Mouse (Mus musculus): ENCODE measurements around the gene Lnpep. TPM values are rescaled to one million over a fixed set of nuclear protein-coding genes. Genes with fewer than 3 reads are reported as not detected.

Gene Lnpep
- polyA plus RNA-seq, 1 experiment from 2014 or later, result 8.0 TPM

DNA sequence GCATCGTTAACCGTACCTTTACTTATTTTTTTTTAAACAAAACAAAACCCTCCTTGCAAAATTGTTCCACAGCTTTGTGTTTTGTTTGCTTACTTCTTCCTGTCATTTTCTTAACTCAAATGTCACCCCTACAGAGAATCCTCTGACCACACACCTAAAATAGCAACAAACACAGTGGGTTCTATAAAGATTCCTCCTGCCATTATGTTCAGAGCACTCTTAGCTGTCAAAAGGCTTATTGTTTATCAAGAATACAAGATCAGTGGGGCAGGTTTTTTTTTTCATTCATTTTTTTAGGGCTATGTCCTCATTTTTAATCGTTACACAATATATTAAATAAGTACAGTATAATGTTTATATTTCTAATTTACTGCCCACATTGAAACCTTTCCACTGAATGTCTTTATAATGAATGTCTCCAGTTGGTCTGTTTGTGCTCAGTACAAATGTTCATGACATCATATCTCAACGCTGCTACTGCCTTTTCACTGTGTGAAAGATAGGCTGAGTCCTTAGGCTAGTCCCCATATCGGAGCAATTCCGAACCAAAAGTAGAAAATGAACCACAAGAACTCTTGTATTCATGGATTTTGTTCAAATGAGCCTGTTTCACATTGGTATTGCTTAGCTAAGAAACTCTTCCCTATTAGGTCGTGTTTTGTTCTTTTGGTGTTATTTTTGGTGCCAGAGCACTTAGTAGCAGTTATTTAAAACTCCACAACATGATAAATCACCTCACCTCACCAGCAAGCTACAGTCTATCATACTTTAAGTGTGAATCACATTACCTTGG is 1.2 kb upstream of the Lnpep start:
- H3K9me3 ChIP-seq, result no peaks in the 10 kb centered on the region
- WGBS, result 42% methylated on average over 7 of the region's 7 CpGs
- peak overlapping the region; percentile 79 for H3K4me2 ChIP-seq
- peak overlapping the region; percentile 100 for H3K27ac ChIP-seq (replicated peaks)
- H3K4me3 ChIP-seq, result peak overlapping the region; percentile 95
- ATAC-seq (ENCODE audit: low FRiP score, low read depth), result no peak
- H3K9ac ChIP-seq, result peak overlapping the region; percentile 100
- H3K4me1 ChIP-seq (replicated peaks), result peaks cover 22% of the 10 kb centered on the region
- H3K27me3 ChIP-seq, result no peaks in the 10 kb centered on the region
- no peaks in the 10 kb centered on the region for H3K36me3 ChIP-seq

DNA sequence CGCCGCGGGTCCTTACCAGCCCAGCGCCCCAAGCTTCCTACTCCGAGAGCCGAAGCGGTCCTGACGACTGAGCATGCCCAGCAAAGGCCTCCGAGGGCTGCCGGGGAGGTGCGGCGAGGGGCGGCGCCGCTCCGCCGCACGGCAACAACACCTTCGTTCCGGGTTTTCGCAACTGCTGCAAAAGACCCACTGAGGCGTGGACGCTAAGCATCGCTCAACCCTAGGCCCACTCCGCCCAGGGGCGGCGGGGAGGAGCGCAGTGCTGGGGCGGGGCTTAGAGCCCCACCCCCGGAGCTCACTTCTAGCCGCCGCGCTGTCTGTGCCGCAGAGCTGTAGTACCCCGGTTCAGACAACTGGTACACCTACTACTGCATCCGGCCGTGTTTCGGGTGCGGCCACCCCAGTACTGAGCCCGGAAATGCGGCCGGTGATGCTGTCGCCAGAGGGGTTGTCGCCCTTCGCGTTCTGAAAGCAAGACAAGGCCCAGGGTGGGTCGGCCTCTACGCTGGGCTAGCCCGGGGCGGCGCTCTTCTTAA is 361 bp downstream of the Lnpep start:
- H3K36me3 ChIP-seq, result no peaks in the 10 kb centered on the region
- peaks cover 22% of the 10 kb centered on the region for H3K4me1 ChIP-seq (replicated peaks)
- H3K27me3 ChIP-seq, result no peaks in the 10 kb centered on the region
- ATAC-seq (ENCODE audit: low FRiP score, low read depth), result peak; percentile 97
- peak overlapping the region; percentile 95 for H3K4me3 ChIP-seq
- H3K9ac ChIP-seq, result peak overlapping the region; percentile 100
- H3K9me3 ChIP-seq, result no peaks in the 10 kb centered on the region
- H3K4me2 ChIP-seq, result peak overlapping the region; percentile 79
- WGBS, result under 1% methylated on average over 51 of the region's 51 CpGs
- H3K27ac ChIP-seq (replicated peaks), result peak overlapping the region; percentile 100

DNA sequence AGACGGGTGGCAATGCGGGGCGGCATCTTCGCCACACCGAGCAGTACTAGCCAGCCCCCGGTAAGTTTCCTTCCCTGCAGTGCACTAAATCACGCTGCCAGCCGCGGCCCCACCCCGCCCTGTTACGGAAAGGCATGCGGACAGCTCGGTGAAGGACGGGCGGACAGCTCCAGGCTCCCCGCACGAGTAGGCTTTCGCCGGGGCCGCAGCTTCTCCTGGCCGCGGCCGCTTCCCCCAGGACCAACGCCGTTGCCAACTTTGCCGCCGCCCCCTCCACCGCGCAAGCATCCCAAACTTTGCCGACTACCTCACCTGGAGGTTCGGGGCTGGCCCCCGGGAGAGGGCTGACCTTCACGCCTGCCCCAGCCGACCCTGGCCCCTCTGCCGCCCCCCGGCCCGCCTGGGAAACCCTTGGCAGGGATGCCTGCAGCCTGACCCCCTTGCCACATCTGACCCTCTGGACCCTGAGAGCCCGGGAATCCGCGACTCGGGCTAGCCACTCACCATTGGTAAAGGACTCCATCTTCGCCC is 895 bp downstream of the Lnpep start:
- Histone ChIP-seq H3K4me1 (replicated peaks) (peaks cover 22% of the 10 kb centered on the region), H3K4me2 (peak overlapping the region; percentile 79), H3K9me3 (no peaks in the 10 kb centered on the region), H3K27ac (replicated peaks) (peak overlapping the region; percentile 100), H3K9ac (peak overlapping the region; percentile 100), H3K4me3 (peak overlapping the region; percentile 95), H3K27me3 (no peaks in the 10 kb centered on the region), H3K36me3 (no peaks in the 10 kb centered on the region)
- WGBS, result under 1% methylated on average over 42 of the region's 42 CpGs
- ATAC-seq (ENCODE audit: low FRiP score, low read depth), result 0 out of 2 replicates have a peak, but pooled peaks have one; percentile 1

DNA sequence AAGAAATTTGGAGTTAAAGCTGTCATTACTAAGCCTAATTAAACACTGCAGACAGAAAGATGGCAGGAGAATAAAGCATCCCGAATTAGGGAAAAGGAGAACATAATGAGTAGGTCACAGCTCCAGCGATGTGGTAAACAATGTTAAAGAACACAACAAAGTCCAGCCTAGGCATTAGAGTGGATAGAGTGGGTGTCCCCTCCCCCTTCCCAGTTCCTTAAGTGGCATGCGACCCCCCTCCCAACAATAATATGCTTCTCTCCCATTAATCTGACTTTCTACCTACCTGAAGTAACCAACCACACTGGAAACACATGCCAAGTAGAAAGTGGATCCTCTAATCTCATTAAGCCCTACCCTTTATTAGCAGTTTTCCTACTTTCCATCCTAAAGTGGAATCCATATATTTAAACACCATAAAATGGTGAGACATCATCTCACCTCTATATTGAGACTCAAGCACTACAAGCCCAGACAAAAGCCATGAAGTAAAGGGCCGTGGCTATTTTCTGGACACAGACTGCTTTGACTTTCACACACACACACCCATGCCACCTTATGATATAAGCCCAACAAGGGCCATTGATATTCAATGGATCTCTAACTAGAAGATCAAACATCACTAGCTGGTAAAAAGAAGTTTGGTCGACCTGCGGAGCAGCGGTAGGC is 1.5 kb downstream of the Lnpep start:
- peak overlapping the region; percentile 100 for H3K27ac ChIP-seq (replicated peaks)
- H3K9ac ChIP-seq, result peak overlapping the region; percentile 100
- H3K9me3 ChIP-seq, result no peaks in the 10 kb centered on the region
- 1% methylated on average over 7 of the region's 7 CpGs for WGBS
- peaks cover 23% of the 10 kb centered on the region for H3K4me1 ChIP-seq (replicated peaks)
- H3K27me3 ChIP-seq, result no peaks in the 10 kb centered on the region
- no peaks in the 10 kb centered on the region for H3K36me3 ChIP-seq
- H3K4me2 ChIP-seq, result peak overlapping the region; percentile 79
- ATAC-seq (ENCODE audit: low FRiP score, low read depth), result no peak
- peak overlapping the region; percentile 95 for H3K4me3 ChIP-seq

DNA sequence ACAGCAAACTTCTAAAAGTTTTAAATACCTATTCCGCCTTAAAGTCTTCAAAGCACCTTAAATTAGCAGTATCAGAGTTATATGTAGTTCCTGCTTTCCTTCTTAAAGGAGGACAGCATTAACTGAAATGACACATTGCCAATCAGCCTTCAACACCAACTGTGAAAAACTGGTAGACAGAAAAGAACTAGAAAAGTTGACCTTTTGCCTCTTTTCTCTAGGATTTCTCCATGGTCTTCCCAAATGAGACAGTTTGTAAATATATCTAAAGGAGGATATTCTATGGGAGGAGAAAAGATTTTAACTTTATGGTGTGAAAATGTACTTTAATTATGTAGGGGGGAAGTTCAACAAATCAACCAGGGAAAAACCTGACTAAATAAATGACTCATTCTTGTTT is 2.3 kb downstream of the Lnpep start:
- H3K4me1 ChIP-seq (replicated peaks), result peaks cover 25% of the 10 kb centered on the region
- no peak for ATAC-seq (ENCODE audit: low FRiP score, low read depth)
- H3K4me2 ChIP-seq, result peak overlapping the region; percentile 79; the same call in 1 of the 2 replicates
- H3K4me3 ChIP-seq, result 0 out of 2 replicates have a peak overlapping the region, but pooled peaks have one; percentile 1
- H3K27ac ChIP-seq (replicated peaks), result no peak overlapping the region
- no peaks in the 10 kb centered on the region for H3K36me3 ChIP-seq
- H3K27me3 ChIP-seq, result no peaks in the 10 kb centered on the region
- no peak overlapping the region for H3K9ac ChIP-seq
- WGBS, result 100% methylated on average over 1 of the region's 1 CpGs
- H3K9me3 ChIP-seq, result no peaks in the 10 kb centered on the region

DNA sequence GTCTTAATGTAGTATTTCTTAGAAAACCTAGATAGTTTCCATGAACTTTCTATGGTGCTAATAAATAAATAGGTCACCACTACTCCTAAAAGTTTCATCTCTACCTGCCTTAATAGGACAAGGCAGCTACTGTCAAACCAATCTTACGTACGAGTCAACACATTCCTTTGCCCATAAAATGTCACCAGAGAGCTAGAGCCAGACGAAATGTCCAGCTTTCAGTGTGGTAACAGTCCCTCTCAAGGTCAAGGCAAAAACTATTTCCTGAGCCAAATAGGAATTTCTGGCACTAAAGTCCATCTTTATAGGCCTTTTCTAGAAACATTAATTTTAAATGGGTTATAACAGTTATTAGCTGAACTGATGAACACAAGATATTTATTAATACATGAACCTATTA is 3.3 kb downstream of the Lnpep start:
- ATAC-seq (ENCODE audit: low FRiP score, low read depth), result no peak

DNA sequence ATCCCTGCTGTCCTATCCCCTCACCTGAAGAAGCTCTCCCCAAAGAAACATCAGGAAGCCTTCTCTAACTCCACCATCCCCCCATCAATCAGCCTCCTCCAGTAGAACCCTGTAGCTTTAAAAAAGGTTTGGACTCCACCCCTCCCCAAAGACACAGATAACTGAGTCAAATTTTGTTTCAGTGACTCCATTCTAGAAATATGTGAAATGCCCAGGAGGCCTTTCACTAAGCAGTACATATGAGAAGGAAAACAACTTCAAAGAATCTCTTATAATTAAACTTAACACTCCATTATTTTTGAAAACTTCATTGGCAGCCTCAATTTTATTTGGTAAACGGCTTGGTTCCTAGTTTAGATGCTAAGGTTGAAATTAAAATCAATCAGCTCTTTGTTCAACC is 6.4 kb downstream of the Lnpep start:
- 77% methylated on average over 1 of the region's 1 CpGs for WGBS

More for the DNA sequence above, 3.3 kb downstream of the Lnpep start:
- Histone ChIP-seq H3K27ac (replicated peaks) (no peak overlapping the region), H3K4me2 (no peak overlapping the region), H3K36me3 (no peaks in the 10 kb centered on the region), H3K9me3 (no peaks in the 10 kb centered on the region), H3K4me1 (replicated peaks) (peaks cover 25% of the 10 kb centered on the region), H3K27me3 (no peaks in the 10 kb centered on the region), H3K9ac (no peak overlapping the region), H3K4me3 (no peak overlapping the region)
- 75% methylated on average over 3 of the region's 3 CpGs for WGBS

DNA sequence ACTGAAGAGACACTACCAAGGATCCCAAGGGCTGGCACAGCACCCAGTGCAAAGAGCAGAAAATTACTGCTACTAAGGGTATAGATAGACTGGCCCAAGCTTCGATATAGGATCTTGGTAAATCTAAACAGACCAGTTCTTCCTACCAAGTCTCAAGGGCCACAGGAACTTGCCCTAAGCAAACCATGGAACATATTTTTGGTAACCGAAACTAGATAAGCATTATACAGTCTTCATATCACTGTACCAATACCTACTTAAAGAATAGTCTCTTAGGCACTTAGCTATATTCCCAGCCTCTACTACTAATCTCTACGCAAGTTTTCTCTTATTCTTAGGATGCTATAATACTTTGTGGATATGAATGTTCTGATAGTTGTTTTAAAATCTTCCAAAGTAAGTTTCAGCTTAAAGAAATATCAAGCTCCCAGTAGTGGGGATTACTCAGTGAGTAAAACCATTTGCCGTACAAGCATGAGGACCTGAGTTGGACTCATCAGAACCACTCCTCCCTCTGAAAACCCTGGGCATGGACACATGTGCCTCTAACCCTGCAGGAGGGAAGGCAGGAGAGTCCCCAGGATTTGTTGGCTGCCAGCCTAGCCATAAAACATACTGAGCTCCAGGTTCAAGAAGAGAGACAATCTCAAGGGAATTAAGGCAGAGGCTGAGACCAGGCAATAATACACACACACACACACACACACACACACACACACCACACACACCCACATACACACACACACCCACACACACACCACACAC is 7.2 kb downstream of the Lnpep start:
- no peaks in the 10 kb centered on the region for H3K27me3 ChIP-seq
- H3K9ac ChIP-seq, result no peak overlapping the region
- H3K9me3 ChIP-seq, result no peaks in the 10 kb centered on the region
- H3K27ac ChIP-seq (replicated peaks), result no peak overlapping the region
- H3K4me2 ChIP-seq, result no peak overlapping the region
- H3K4me1 ChIP-seq (replicated peaks), result peaks cover 15% of the 10 kb centered on the region
- no peak overlapping the region for H3K4me3 ChIP-seq
- H3K36me3 ChIP-seq, result no peaks in the 10 kb centered on the region
- ATAC-seq (ENCODE audit: low FRiP score, low read depth), result no peak
- 93% methylated on average over 4 of the region's 4 CpGs for WGBS

More for the DNA sequence above, 6.4 kb downstream of the Lnpep start:
- no peaks in the 10 kb centered on the region for H3K27me3 ChIP-seq
- H3K4me3 ChIP-seq, result no peak overlapping the region
- ATAC-seq (ENCODE audit: low FRiP score, low read depth), result no peak
- no peaks in the 10 kb centered on the region for H3K9me3 ChIP-seq
- no peak overlapping the region for H3K27ac ChIP-seq (replicated peaks)
- H3K4me1 ChIP-seq (replicated peaks), result peaks cover 21% of the 10 kb centered on the region
- H3K4me2 ChIP-seq, result no peak overlapping the region
- no peaks in the 10 kb centered on the region for H3K36me3 ChIP-seq
- no peak overlapping the region for H3K9ac ChIP-seq

DNA sequence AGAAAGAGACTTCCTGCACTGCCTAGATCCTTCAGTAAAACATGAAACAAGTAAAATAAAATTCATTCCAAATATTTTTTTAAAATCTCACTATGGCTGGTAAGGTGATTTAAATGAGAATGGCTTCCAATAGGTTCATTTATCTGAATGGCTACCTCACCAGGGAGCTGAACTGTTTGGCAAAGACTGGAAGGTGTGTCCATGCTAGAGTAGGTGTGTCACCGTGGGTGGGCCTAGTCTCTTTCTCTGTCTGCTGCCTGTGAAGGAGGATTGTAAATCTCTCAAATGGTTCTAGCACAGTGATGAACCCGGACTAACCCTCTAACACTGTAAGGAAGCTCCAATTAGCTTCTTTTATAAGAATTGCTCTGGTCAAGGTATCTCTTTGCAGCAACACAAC is 12.5 kb downstream of the Lnpep start:
- H3K4me3 ChIP-seq, result no peak overlapping the region
- H3K36me3 ChIP-seq, result no peaks in the 10 kb centered on the region
- H3K4me1 ChIP-seq (replicated peaks), result peaks cover 9% of the 10 kb centered on the region
- H3K9me3 ChIP-seq, result no peaks in the 10 kb centered on the region
- H3K9ac ChIP-seq, result no peak overlapping the region
- H3K27ac ChIP-seq (replicated peaks), result no peak overlapping the region
- no peaks in the 10 kb centered on the region for H3K27me3 ChIP-seq
- no peak for ATAC-seq (ENCODE audit: low FRiP score, low read depth)
- no peak overlapping the region for H3K4me2 ChIP-seq
- 82% methylated on average over 2 of the region's 2 CpGs for WGBS

DNA sequence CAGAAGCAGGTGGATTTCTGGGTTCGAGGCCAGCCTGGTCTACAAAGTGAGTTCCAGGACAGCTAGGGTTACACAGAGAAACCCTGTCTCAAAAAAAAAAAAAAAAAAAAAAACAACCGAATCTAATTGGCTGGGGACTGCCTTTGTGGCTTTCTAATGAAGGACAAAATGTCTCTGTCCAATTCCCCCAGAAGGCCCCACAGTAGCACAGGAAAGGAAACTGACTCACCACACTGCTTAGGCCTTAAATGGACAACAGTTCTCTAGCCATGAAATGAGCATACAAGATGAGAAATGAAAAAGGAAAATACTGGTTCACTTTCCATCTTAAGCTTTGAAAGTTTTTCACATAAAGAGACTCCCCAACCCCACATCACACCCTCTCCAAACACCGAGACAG is 15.3 kb downstream of the Lnpep start:
- 78% methylated on average over 3 of the region's 3 CpGs for WGBS
- H3K4me1 ChIP-seq (replicated peaks), result peaks cover 9% of the 10 kb centered on the region
- ATAC-seq (ENCODE audit: low FRiP score, low read depth), result no peak
- H3K9ac ChIP-seq, result no peak overlapping the region
- no peak overlapping the region for H3K4me3 ChIP-seq
- no peaks in the 10 kb centered on the region for H3K27me3 ChIP-seq
- no peak overlapping the region for H3K4me2 ChIP-seq
- no peak overlapping the region for H3K27ac ChIP-seq (replicated peaks)
- no peaks in the 10 kb centered on the region for H3K36me3 ChIP-seq
- no peaks in the 10 kb centered on the region for H3K9me3 ChIP-seq

DNA sequence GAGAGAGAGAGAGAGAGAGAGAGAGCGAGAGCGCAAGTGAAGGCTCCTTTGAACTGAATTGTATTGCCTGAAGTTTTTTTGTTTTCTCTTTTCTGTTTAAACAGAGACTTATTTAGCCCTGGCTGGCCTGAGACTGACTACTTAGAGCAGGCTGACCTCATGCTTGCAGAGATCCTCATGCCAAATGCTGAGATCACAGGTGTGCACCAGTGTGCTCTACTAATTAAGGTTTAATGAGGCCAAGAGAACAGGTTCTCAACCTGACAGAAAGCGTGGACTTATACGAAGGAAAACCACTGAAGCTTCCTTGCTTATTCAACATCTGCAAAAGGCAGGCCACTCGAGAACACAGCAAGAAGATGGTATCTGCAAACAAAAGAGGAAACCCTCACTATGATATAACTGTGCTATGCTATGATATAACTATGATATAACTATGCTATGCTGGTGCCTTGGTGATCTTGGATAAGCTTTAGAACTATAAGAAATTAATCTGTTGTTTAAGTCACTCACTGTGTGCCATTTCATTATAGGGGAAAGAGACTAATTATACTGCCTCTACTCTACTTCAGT is 16.3 kb downstream of the Lnpep start:
- Histone ChIP-seq H3K36me3 (no peaks in the 10 kb centered on the region), H3K27me3 (no peaks in the 10 kb centered on the region), H3K9ac (no peak overlapping the region), H3K9me3 (no peaks in the 10 kb centered on the region), H3K27ac (replicated peaks) (0 out of 2 replicates have a peak overlapping the region, but pooled peaks have one; percentile 11), H3K4me3 (no peak overlapping the region), H3K4me2 (no peak overlapping the region), H3K4me1 (replicated peaks) (peaks cover 9% of the 10 kb centered on the region)
- no peak for ATAC-seq (ENCODE audit: low FRiP score, low read depth)
- WGBS, result 72% methylated on average over 5 of the region's 5 CpGs

Data from hindbrain, embryonic 15.5 days (tissue).